Mouse (Mus musculus) CD4-positive, CD25-positive, alpha-beta regulatory T cell, adult 4 months (primary cell): ENCODE results near the gene Cep68. TPM values are rescaled to one million over a fixed set of nuclear protein-coding genes. Genes with fewer than 3 reads are reported as not detected.

Experiments
- ATAC-seq: one replicate; pipeline ENCODE4 v1.8.0; 2017
- polyA plus RNA-seq, 2 experiments: library from polyadenylated mRNA; unstranded; fragments of 100-300 nt; shearing (Covaris generic); gene quantifications; one replicate each; pipeline ENCODE4 v1.2.1; 2017

Gene Cep68
- polyA plus RNA-seq, 2 experiments from 2014 or later = 12.3 to 16.2 TPM

- peak; percentile 6 for ATAC-seq
These were observed 46.8 kb downstream of the Cep68 start for GRCm38 (mm10) chr11:20202299-20203011.

GRCm38 (mm10) chr11:20201661-20202101, 47.5 kb downstream of the Cep68 start:
- no peak for ATAC-seq

GRCm38 (mm10) chr11:20200713-20201575, 48.3 kb downstream of the Cep68 start, which contains the start of gene Rab1a:
Gene Rab1a (plus strand): TSS chr11:20201432.
- peak; percentile 86 for ATAC-seq

GRCm38 (mm10) chr11:20193100-20193736, 56.0 kb downstream of the Cep68 start:
- ATAC-seq = peak; percentile 60

- ATAC-seq = no peak
These were observed 62.0 kb downstream of the Cep68 start for GRCm38 (mm10) chr11:20187271-20187670.

Other genes starting within 250 kb of the Cep68 start
- gene Actr2, start 136.5 kb downstream of the Cep68 start, polyA plus RNA-seq = 100 to 1,000 TPM; 437 to 601 TPM
- 100 to 1,000 TPM in 1 of 2 experiments, 10 to 100 TPM in 1; 70.6 to 103 TPM for gene Rab1a, start 48.0 kb downstream of the Cep68 start, polyA plus RNA-seq
- under 1 TPM; 0.13 to 0.70 TPM for gene Slc1a4, start 83.3 kb upstream of the Cep68 start, polyA plus RNA-seq